Mouse (Mus musculus): ENCODE data around the gene Gm5798.
"Not testable (repeated sequence)": the region's sequence is repeated elsewhere in the genome, so short reads cannot be mapped to it uniquely, and the experiment has no call there.

Gm5798 gene

GRCm38 (mm10) chr14:41348309-41348708 is at the start of gene Gm5798:
Gm5798 (plus strand) TSS chr14:41348609.
- not testable (repeated sequence) for DNase-seq (ENCODE audit: low spot score)

GRCm38 (mm10) chr14:41386279-41386678 is 37.9 kb downstream of the Gm5798 start, which contains the start of gene Gm7945:
Gm7945 (minus strand) TSS chr14:41386379.
- DNase-seq (ENCODE audit: low spot score) = not testable (repeated sequence)

Data from embryo, embryonic 10.5 days (tissue).